Mouse (Mus musculus): ENCODE data around the gene Nlrp6.

DNA sequence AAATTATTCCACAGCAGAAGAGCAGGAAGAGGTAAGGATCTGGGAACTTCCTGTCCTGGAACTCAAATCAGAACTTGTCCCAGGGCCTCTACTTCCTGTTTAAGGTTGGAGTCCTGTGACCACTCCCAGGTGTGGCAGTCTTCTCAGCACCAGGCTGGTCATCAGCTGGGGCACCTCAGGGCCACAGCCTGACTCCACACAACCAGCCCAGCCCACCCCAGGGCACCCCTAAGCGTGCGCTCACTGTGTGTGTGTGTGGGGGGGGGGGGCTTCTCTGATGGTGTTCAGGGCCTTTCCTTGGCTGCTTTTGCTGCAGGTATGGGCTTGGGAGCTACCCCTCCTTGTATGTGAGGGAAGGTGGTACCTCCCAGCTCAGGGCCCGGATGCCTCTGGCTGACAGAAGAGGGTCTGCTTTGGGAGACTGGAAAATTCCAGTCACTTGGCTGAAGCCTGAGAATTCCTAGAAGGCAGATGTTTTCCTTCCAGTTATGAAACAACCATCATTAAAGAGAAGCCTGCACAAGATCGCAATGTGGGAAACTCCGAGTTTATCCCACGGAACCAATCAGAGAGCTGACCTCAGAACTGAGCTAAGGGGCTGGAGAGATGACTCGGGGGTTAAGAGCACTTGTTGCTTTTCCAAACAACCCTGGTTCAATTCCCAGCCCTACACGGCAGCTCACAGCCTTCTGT, 50.9 kb downstream of the Nlrp6 start:
- TF ChIP-seq POLR2A (IDR thresholded peaks at IDR 0.05; ENCODE audit: borderline replicate concordance, insufficient read depth, low read length) (no peak), CTCF (IDR thresholded peaks at IDR 0.05; ENCODE audit: borderline replicate concordance, insufficient read depth, low read depth, low read length) (no peak)
